Mouse (Mus musculus): ENCODE data around the gene Dnajc15. TPM values are rescaled to one million over a fixed set of nuclear protein-coding genes. Genes with fewer than 3 reads are reported as not detected.

Gene Dnajc15
- polyA plus RNA-seq, 1 experiment from 2014 or later: 103 TPM

GRCm38 (mm10) chr14:77845479-77845878, 29.4 kb downstream of the Dnajc15 start:
- Histone ChIP-seq H3K9ac (no peak overlapping the region), H3K9me3 (ENCODE audit: low read depth, low read length) (no peaks in the 10 kb centered on the region), H3K4me2 (no peak overlapping the region), H3K27ac (ENCODE audit: low read depth) (no peak overlapping the region), H3K4me3 (ENCODE audit: low read depth, low read length) (no peak overlapping the region), H3K36me3 (ENCODE audit: insufficient read depth) (no peaks in the 10 kb centered on the region), H3K27me3 (ENCODE audit: insufficient read depth, low read length) (no peaks in the 10 kb centered on the region), H3K4me1 (ENCODE audit: insufficient read depth) (no peaks in the 10 kb centered on the region)
- ATAC-seq (ENCODE audit: insufficient read depth) (no peak), DNase-seq (no peak)
- no peak for TF ChIP-seq CTCF (IDR thresholded peaks at IDR 0.05; ENCODE audit: low read depth)
- WGBS: 74% methylated on average over 1 of the region's 1 CpGs

- Histone ChIP-seq H3K9ac (no peak overlapping the region), H3K9me3 (ENCODE audit: low read depth, low read length) (no peaks in the 10 kb centered on the region), H3K4me1 (ENCODE audit: insufficient read depth) (no peaks in the 10 kb centered on the region), H3K27me3 (ENCODE audit: insufficient read depth, low read length) (no peaks in the 10 kb centered on the region), H3K4me2 (no peak overlapping the region), H3K4me3 (ENCODE audit: low read depth, low read length) (no peak overlapping the region), H3K36me3 (ENCODE audit: insufficient read depth) (no peaks in the 10 kb centered on the region), H3K27ac (ENCODE audit: low read depth) (no peak overlapping the region)
- ATAC-seq (ENCODE audit: insufficient read depth) (no peak), DNase-seq (no peak)
- 62% methylated on average over 6 of the region's 6 CpGs for WGBS
- TF ChIP-seq CTCF (IDR thresholded peaks at IDR 0.05; ENCODE audit: low read depth): no peak
Measured at GRCm38 (mm10) chr14:77840574-77840973, 34.4 kb downstream of the Dnajc15 start.

- Histone ChIP-seq H3K4me2 (no peak overlapping the region), H3K36me3 (ENCODE audit: insufficient read depth) (no peaks in the 10 kb centered on the region), H3K27me3 (ENCODE audit: insufficient read depth, low read length) (no peaks in the 10 kb centered on the region), H3K27ac (ENCODE audit: low read depth) (no peak overlapping the region), H3K4me1 (ENCODE audit: insufficient read depth) (no peaks in the 10 kb centered on the region), H3K9me3 (ENCODE audit: low read depth, low read length) (no peaks in the 10 kb centered on the region), H3K9ac (no peak overlapping the region), H3K4me3 (ENCODE audit: low read depth, low read length) (no peak overlapping the region)
- peak; percentile 10; the same call in 1 of the 2 replicates for TF ChIP-seq CTCF (IDR thresholded peaks at IDR 0.05; ENCODE audit: low read depth)
- peak; percentile 40 for DNase-seq
- ATAC-seq (ENCODE audit: insufficient read depth): no peak
- 83% methylated on average over 2 of the region's 2 CpGs for WGBS
Measured at GRCm38 (mm10) chr14:77840078-77840477, 34.8 kb downstream of the Dnajc15 start.

GRCm38 (mm10) chr14:77836794-77837193, 38.1 kb downstream of the Dnajc15 start:
- no peak overlapping the region for H3K9ac ChIP-seq
- H3K27ac ChIP-seq (ENCODE audit: low read depth): no peak overlapping the region
- no peak overlapping the region for H3K4me3 ChIP-seq (ENCODE audit: low read depth, low read length)
- H3K27me3 ChIP-seq (ENCODE audit: insufficient read depth, low read length): no peaks in the 10 kb centered on the region
- no peak for TF ChIP-seq CTCF (IDR thresholded peaks at IDR 0.05; ENCODE audit: low read depth)
- no peaks in the 10 kb centered on the region for H3K4me1 ChIP-seq (ENCODE audit: insufficient read depth)
- DNase-seq (no peak), ATAC-seq (ENCODE audit: insufficient read depth) (no peak)
- 77% methylated on average over 2 of the region's 2 CpGs for WGBS
- H3K36me3 ChIP-seq (ENCODE audit: insufficient read depth): no peaks in the 10 kb centered on the region
- no peak overlapping the region for H3K4me2 ChIP-seq
- no peaks in the 10 kb centered on the region for H3K9me3 ChIP-seq (ENCODE audit: low read depth, low read length)

GRCm38 (mm10) chr14:77832359-77832758, 42.6 kb downstream of the Dnajc15 start:
- Histone ChIP-seq H3K4me3 (ENCODE audit: low read depth, low read length) (no peak overlapping the region), H3K27me3 (ENCODE audit: insufficient read depth, low read length) (no peaks in the 10 kb centered on the region), H3K27ac (ENCODE audit: low read depth) (no peak overlapping the region), H3K9me3 (ENCODE audit: low read depth, low read length) (no peaks in the 10 kb centered on the region), H3K36me3 (ENCODE audit: insufficient read depth) (no peaks in the 10 kb centered on the region), H3K9ac (no peak overlapping the region), H3K4me2 (no peak overlapping the region), H3K4me1 (ENCODE audit: insufficient read depth) (no peaks in the 10 kb centered on the region)
- ATAC-seq (ENCODE audit: insufficient read depth) (no peak), DNase-seq (no peak)
- no peak for TF ChIP-seq CTCF (IDR thresholded peaks at IDR 0.05; ENCODE audit: low read depth)

GRCm38 (mm10) chr14:77831936-77832335, 43.0 kb downstream of the Dnajc15 start:
- DNase-seq (no peak), ATAC-seq (ENCODE audit: insufficient read depth) (no peak)
- Histone ChIP-seq H3K9me3 (ENCODE audit: low read depth, low read length) (no peaks in the 10 kb centered on the region), H3K36me3 (ENCODE audit: insufficient read depth) (no peaks in the 10 kb centered on the region), H3K4me3 (ENCODE audit: low read depth, low read length) (no peak overlapping the region), H3K4me1 (ENCODE audit: insufficient read depth) (no peaks in the 10 kb centered on the region), H3K9ac (no peak overlapping the region), H3K27me3 (ENCODE audit: insufficient read depth, low read length) (no peaks in the 10 kb centered on the region), H3K4me2 (no peak overlapping the region), H3K27ac (ENCODE audit: low read depth) (no peak overlapping the region)
- TF ChIP-seq CTCF (IDR thresholded peaks at IDR 0.05; ENCODE audit: low read depth): no peak
- WGBS: 71% methylated on average over 4 of the region's 4 CpGs

GRCm38 (mm10) chr14:77829673-77830072, 45.3 kb downstream of the Dnajc15 start:
- Histone ChIP-seq H3K4me1 (ENCODE audit: insufficient read depth) (no peaks in the 10 kb centered on the region), H3K27ac (ENCODE audit: low read depth) (no peak overlapping the region), H3K4me3 (ENCODE audit: low read depth, low read length) (no peak overlapping the region), H3K9me3 (ENCODE audit: low read depth, low read length) (no peaks in the 10 kb centered on the region), H3K27me3 (ENCODE audit: insufficient read depth, low read length) (no peaks in the 10 kb centered on the region), H3K9ac (no peak overlapping the region), H3K4me2 (no peak overlapping the region), H3K36me3 (ENCODE audit: insufficient read depth) (no peaks in the 10 kb centered on the region)
- DNase-seq: no peak
- WGBS: 71% methylated on average over 4 of the region's 4 CpGs
- TF ChIP-seq CTCF (IDR thresholded peaks at IDR 0.05; ENCODE audit: low read depth): no peak
- ATAC-seq (ENCODE audit: insufficient read depth): no peak

- no peak overlapping the region for H3K9ac ChIP-seq
- H3K4me1 ChIP-seq (ENCODE audit: insufficient read depth): no peaks in the 10 kb centered on the region
- 61% methylated on average over 3 of the region's 3 CpGs for WGBS
- H3K4me3 ChIP-seq (ENCODE audit: low read depth, low read length): no peak overlapping the region
- no peak overlapping the region for H3K27ac ChIP-seq (ENCODE audit: low read depth)
- no peak overlapping the region for H3K4me2 ChIP-seq
- ATAC-seq (ENCODE audit: insufficient read depth) (no peak; the same call in 1 of the 2 replicates), DNase-seq (peak; percentile 53)
- H3K36me3 ChIP-seq (ENCODE audit: insufficient read depth): no peaks in the 10 kb centered on the region
- H3K27me3 ChIP-seq (ENCODE audit: insufficient read depth, low read length): no peaks in the 10 kb centered on the region
- no peak for TF ChIP-seq CTCF (IDR thresholded peaks at IDR 0.05; ENCODE audit: low read depth)
- no peaks in the 10 kb centered on the region for H3K9me3 ChIP-seq (ENCODE audit: low read depth, low read length)
Measured at GRCm38 (mm10) chr14:77825891-77826290, 49.0 kb downstream of the Dnajc15 start.

Measured in lung, embryonic 14.5 days (tissue).